Mouse (Mus musculus) ES-Bruce4 (cell line): ENCODE data around the gene Igfbp6.

Experiments
- CTCF ChIP-seq: IDR thresholded peaks from one replicate; pipeline ENCODE4 v1.8.1; 2011; ENCODE audit warnings: low read depth, low read length
- EP300 ChIP-seq: IDR thresholded peaks from 2 replicates; pipeline ENCODE4 v1.6.1; 2011; ENCODE audit warnings: low read depth, low read length; ENCODE audit not compliant: insufficient read depth
- POLR2A ChIP-seq: IDR thresholded peaks from one replicate; pipeline ENCODE4 v1.8.1; 2011; ENCODE audit warnings: low read length; ENCODE audit not compliant: insufficient read depth

DNA sequence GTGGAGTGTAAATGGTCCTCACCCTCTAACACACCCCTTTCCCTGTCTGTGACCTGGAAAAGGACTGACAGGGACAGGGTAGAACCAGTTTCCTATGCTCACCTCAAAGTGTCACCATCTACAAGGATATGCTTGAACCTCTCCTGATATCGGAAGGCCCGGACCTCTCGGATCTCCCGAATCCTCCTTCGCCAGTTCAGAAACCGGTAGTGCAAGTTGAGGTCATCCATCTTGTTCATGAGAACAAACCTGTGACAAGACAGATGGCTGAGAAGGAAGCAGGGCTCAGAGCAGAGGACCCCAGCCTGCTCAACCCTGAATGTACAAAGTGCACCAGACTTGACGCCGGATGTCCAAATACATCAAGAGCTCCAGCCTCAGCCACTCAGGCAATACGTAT, 10.8 kb upstream of the Igfbp6 start:
- TF ChIP-seq CTCF (no peak), POLR2A (no peak), EP300 (no peak)
